16 mouse cellular contexts compared by ENCODE assay signal in the genomic region with DNA sequence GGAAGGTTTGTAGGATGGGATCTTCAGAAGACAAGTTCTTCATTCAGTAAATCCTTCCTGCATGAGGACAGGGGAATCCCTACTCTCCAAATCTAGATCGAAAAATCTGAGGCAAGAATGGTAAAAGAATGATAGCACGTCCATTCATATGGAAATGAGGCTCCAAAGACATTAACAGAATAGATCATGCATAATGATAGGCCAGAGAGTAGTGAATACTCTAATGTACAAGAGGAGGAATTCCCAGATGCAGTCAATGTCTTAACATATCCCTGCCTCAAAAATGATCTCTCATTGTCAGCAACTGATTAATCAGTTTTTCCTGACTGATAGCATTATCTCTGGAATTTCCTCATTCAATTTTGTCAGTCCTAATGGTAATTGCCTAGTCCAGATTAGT.
"Had no signal": no experiment of that assay in that cellular context is flagged by ENCODE, and none has a peak within 500 bp of the region (broad histone marks: within the 10 kb centered on the region; RNA-seq: fewer than 3 reads in every experiment).

No protein-coding gene starts in this region.

- H3K9me3 ChIP-seq: midbrain, embryonic 13.5 days; midbrain, embryonic 15.5 days; neural tube, embryonic 12.5 days; stomach, embryonic 15.5 days had no signal

- H3K4me3 ChIP-seq: megakaryocyte, embryonic 14.5 days; midbrain, embryonic 13.5 days; midbrain, embryonic 15.5 days; neural tube, embryonic 12.5 days; stomach, embryonic 15.5 days had no signal

- DNase-seq: lung, adult 18-20 months; lung, embryonic 14.5 days; lung, postnatal 14 days; lung, postnatal 36 days; right cerebral cortex, postnatal 14 days; thymus, adult 2 months; thymus, postnatal 25 days; thymus, postnatal 4 days had no signal

- H3K27me3 ChIP-seq: megakaryocyte, embryonic 14.5 days; midbrain, embryonic 13.5 days; midbrain, embryonic 15.5 days; neural tube, embryonic 12.5 days; stomach, embryonic 15.5 days had no signal

- H3K4me2 ChIP-seq: lung, embryonic 14.5 days; midbrain, embryonic 11.5 days; midbrain, embryonic 13.5 days; midbrain, embryonic 15.5 days; neural tube, embryonic 12.5 days; stomach, embryonic 15.5 days had no signal

- H3K9ac ChIP-seq: lung, embryonic 14.5 days; midbrain, embryonic 13.5 days; midbrain, embryonic 15.5 days; neural tube, embryonic 12.5 days; stomach, embryonic 15.5 days had no signal

- H3K4me1 ChIP-seq: megakaryocyte, embryonic 14.5 days; midbrain, embryonic 13.5 days; midbrain, embryonic 15.5 days; neural tube, embryonic 12.5 days; stomach, embryonic 15.5 days had no signal

- H3K36me3 ChIP-seq: midbrain, embryonic 13.5 days; midbrain, embryonic 15.5 days; neural tube, embryonic 12.5 days; stomach, embryonic 15.5 days had no signal

- ATAC-seq: midbrain, embryonic 13.5 days; midbrain, embryonic 15.5 days had no signal

- H3K27ac ChIP-seq: macrophage; midbrain, embryonic 13.5 days; midbrain, embryonic 15.5 days; neural tube, embryonic 12.5 days; stomach, embryonic 15.5 days; stomach, postnatal 0 days had no signal
